Mouse (Mus musculus): Measurements from ENCODE around the gene Pcyox1. TPM values are rescaled to one million over a fixed set of nuclear protein-coding genes. Genes with fewer than 3 reads are reported as not detected.
A peak's percentile ranks its signal among the peaks of the same experiment; 100 is the strongest.

Pcyox1 gene
- 100 to 1,000 TPM; 178 to 206 TPM for total RNA-seq (2021)
- 54.8 and 96.2 TPM in 2 replicates for polyA plus RNA-seq (2012; rRNA removed)
- long read RNA-seq, full-length matches to known transcripts = 87 of 121 reads
- long read RNA-seq, partial matches to known transcripts = 5 of 121 reads
- long read RNA-seq, other reads (novel, unspliced or antisense) = 29 of 121 reads

DNA sequence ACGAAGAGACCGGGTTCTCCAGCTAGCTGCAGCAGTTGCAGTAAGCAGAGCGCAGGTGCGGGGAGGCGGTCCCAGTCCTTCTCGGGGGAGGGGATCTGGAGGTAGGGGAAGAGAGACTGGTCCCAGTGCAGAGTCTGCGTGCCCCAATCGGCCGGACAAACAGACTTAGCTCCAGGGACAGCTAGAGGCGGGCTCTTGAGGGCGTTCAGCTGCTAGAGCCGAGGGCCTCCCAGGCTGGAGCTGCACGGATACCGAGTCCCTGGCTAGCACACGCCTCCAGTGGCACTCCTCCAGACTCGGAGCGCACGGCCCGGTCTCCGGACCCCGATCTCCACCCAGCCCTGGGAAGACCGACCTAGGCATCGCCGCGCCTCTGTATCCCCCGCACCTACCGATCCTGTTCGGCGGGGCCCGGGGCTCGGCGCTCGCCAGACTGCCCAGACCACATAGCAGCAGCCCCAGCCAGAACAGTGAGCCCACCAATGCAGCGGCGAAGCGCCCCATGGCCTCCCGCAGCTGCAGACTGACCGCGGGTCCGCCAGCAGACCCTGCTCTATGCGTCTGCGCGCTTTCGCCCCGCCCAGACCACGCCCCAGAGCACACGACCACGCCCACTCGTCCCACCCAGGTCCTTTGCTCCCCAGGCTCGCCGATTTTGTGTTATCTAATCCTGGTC lies at the start of gene Pcyox1:
Gene Pcyox1, minus strand, starts transcription at position 574 of the 676 bp plus-strand sequence.
- peak; percentile 95 for DNase-seq

DNA sequence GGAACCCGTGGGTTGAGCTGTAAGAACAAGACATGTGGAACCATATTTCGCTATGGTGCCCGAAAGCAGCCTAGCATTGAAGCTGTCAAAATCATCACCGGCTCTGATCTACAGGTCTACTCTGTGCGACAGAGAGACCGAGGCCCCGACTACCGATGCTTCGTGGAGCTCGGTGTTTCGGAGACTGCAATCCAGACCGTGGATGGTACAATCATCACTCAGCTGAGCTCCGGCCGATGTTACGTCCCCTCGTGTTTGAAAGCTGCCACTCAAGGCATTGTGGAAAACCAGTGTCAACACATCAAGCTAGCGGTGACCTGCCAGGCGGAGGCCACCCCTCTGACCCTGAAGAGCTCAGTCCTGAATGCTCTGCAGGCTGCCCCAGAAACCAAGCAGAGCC lies 48.6 kb upstream of the Pcyox1 start:
- no peak for DNase-seq

DNA sequence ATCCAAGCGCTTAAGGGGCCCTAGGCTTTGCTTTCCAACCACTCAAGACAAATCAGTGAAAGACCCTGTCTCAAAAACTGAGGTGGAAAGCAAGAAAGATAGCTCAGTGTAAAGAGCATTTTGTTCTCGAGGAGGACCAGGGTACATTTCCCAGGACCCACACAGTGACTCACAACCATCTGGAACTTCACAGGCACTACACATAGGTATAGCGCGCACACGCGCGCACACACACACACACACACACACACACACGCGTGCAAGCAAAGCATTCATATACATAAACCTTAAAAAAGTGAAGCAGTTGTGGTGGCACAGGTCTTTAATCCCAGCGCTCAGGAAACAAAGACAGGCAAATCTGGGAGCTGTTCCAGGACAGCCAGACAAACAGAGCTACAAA lies 44.6 kb upstream of the Pcyox1 start:
- no peak for DNase-seq

DNA sequence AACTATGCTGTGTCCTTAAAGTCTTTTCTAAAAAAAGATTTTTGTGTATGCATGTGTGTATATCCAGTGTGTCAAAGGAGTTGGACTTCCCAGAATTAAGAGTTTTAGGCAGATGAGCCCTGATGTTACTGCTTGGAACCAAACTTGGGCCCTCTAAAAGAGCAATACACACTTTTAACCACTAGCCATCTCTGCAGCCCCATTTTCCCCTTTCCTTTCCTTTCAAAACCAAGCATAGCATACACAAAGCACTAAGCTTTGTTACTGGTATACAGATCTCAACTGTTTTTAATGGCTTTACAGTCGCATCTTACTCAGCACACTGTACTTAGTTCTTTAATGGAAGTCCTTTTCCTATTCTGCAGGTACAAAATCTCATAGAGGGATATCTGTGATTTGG lies 42.6 kb upstream of the Pcyox1 start:
- no peak for DNase-seq

DNA sequence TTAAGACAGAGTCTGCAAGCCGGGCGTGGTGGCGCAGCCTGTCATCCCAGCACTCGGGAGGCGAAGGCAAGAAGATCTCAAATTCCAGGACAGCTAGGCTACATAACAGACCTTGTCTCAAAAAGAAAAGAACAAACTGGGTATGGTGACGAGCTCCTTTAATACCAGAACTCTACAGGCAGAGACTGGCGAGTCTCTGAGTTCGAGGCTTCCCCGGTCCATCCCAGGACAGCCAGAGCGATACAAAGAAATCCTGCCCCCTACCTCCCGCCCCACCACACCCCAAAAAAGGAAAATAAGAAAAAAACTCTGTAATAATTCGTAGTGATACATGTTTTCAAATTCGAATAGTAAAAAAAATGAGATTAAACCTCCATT lies 42.2 kb upstream of the Pcyox1 start:
- no peak for DNase-seq

DNA sequence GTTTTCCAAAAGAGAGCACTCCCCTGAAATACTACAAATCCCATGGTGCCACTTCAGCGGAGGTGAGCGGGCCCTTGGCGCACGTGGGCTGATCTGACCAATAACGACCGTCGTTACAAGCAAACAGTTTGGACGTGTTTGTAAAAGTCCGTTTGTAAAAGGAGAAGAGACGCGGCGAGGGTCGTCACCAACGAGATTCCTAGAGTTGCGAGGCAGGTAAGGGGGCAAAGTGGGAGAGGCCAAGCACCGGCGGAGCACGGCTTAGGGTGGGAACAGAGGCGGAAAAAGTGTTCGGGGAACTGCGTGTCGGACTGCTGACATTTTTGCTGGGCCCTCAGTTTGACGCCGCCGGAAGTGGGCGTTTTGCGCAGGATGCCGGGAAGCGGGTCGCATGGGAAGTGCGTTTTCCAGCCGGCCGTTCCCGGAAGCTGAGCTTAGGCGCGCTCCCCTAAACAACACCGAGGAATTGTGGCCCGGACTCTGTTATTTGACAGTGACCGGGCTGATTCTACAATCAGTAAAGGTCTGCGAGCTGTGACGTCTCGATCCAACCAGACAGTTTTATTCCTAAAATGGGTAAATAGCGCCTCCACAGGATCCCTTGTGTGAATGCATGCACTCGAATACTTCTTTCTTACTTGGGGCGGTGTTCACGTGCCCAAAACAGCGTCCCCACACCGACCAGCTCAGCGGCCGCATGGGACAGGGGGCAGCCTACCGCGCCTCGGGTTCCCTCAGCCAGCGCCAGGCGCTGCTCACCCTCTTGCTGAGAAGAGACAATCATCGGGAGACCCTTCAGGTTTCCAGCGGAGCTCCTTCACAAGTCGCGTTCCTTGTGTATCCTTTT lies 41.5 kb upstream of the Pcyox1 start, which contains the start of gene C87436:
Gene C87436, plus strand, starts transcription at position 103 of the 847 bp plus-strand sequence.
- peak; percentile 97 for DNase-seq

DNA sequence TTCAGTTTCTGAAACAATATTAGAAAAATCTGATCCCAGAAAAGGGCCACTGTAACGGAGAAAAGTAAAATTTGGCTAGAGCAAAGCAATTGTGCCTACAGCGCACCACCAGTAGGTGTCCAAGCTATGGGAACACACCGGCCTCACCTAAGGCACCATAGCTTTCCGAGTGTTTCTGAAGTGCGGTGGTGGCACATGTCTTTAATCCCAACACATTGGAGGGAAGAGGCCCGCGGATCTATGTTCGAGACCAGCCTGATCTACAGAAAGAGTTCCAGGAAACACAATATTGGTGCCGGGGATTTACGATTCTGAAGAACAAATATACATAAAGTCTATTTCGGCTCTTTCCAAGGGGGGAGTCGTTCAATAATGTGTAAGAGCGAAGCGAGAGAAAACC lies 40.8 kb upstream of the Pcyox1 start:
- peak; percentile 65 for DNase-seq

DNA sequence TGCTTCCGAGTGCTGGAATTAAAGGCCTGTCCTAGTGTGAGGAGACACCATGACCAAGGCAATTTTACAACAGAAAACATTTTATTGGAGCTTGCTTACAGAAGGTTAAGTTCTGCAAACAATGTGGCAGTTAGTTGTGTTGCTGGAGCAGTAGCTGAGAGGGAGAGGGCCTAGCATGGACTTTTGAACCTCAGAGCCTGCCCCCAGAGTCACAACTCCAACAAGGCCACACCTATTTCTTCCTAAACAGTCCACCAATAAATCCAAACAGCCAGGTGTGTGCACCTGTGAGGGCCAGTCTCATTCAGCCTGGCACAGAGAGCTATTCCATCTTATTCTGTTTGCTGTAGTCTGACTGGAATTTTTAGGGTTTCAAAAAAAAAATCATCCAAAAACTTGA lies 36.7 kb upstream of the Pcyox1 start:
- DNase-seq = no peak

DNA sequence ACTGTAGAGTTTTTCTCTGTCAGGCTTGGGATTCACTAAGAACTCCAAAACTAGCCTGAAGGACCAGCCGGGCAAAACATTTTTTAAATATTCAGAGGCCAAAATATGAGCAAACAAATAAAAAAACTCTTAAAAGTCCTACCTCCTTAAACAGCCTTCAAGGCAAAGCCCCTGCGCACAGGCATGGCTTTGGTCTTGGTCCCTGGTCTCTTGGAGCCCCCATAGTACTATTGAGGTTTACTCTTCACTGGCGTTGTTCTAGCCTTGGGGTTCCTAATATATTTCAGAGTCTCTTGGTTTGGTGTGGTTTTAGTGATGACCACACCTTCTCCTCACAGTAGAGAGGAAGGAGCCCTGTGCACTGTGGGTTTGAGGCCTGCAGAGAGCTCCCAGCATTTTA lies 34.6 kb upstream of the Pcyox1 start:
- DNase-seq = no peak

DNA sequence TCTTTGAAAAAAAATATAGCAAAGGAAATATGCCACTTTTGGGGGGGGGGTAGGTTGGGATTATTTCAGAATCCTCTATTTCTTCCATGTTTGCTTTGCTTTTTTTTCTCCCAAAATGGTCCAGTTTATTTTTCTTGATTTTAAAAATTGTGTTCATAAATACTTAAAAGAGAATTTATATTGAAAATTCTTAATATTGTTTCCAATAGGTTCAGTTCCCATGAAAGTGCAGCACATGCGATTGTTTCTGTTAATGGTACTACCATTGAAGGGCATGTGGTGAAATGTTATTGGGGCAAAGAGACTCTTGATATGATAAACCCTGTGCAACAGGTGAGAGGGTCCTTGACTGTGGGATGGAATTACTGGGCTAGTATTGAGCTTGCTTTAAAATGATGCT lies 29.4 kb upstream of the Pcyox1 start, which contains the start of gene Gm44790:
Gene Gm44790, plus strand, starts transcription at position 301 of the 400 bp plus-strand sequence.
- no peak for DNase-seq

DNA sequence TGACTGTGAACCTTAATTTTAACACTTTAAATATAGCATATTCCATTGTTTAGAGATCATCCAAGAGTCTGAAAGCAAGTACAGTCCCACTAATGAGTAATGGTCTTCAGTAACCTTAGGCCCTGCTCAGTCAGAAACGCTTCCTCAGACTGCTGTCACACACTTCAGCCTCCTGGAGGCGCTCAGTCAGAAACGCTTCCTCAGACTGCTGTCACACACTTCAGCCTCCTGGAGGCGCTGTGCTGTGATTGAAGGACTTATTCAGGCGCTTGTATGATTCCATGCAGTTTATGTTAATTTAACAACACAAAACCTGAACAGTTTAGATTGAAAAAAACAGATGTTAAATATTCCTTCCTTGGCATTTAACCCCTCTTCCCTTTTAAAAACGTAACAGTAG lies 23.5 kb upstream of the Pcyox1 start:
- DNase-seq = no peak

DNA sequence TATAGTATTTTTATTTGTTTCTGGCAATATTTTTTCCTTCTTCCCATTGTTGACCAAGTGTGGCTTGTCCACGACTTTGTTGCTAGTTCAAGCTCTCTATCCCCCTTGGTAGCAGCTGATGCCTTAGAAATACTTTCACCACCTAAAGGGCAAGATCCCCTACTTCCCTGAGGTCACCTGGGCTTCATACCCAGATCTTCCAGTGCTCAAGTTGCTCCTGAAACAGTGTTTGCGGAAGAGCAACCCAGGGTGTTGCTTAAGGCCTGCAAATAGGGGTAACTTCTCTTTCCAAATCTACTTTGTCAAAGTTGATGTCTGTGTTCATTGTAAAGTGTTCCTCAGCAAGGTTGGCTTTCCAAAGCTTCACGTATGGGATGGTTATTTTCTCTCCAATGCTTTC lies 22.3 kb upstream of the Pcyox1 start:
- DNase-seq = no peak

DNA sequence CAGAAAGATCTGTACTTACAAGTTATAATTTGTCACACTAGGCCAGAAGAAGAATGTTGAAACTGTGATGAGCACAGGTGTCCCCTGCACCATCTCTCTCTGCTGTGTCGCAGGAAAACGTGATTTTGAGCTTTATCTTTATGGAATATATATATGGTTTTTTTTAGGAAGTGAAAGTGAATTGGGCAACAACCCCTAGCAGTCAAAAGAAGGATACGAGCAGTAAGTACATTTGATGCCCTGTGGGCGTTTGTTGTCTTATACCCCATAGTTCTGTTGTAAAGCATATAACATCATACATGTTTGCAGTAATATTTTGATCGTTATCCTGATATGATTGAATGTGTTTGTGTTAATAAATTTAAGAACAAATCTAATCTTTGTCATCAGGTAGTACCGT lies 21.8 kb upstream of the Pcyox1 start:
- no peak for DNase-seq

DNA sequence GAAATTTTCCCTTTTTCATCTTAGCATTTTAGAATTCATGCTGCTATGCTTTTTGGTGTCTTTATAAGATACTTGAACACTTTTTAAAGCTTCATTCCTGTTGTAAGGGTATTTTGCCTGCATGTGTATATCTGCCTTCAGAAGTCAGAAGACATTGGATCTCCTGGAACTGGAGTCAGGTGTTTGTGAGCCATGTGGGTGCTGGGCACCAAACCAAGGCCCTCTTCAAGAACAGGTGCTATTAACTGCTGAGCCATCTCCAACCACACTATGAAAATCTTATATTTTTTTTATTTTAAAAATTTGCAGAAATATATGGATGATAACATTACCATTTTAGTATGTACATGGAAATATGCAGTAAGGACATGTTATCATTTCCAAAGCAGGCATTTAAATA lies 9.4 kb upstream of the Pcyox1 start:
- DNase-seq = no peak

DNA sequence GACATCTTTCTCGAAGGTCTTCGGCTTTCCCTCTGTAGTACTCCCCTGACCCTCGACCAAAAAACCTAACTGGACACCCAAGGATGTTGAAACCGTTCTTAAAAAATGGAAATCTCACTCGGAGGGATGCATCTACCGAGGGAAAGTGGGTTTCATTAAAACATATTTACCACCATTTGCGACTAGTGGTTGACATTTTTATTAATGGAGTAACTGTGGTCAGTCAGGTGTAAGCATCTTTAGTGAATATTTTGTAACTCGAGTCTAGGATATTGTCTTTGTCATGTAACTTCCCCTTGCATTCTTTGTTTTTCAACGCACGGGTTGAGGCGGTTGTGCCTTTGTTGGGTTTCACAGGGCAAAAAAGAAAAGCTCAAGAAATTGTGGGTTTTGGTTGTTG lies 8.0 kb upstream of the Pcyox1 start:
- no peak for DNase-seq

DNA sequence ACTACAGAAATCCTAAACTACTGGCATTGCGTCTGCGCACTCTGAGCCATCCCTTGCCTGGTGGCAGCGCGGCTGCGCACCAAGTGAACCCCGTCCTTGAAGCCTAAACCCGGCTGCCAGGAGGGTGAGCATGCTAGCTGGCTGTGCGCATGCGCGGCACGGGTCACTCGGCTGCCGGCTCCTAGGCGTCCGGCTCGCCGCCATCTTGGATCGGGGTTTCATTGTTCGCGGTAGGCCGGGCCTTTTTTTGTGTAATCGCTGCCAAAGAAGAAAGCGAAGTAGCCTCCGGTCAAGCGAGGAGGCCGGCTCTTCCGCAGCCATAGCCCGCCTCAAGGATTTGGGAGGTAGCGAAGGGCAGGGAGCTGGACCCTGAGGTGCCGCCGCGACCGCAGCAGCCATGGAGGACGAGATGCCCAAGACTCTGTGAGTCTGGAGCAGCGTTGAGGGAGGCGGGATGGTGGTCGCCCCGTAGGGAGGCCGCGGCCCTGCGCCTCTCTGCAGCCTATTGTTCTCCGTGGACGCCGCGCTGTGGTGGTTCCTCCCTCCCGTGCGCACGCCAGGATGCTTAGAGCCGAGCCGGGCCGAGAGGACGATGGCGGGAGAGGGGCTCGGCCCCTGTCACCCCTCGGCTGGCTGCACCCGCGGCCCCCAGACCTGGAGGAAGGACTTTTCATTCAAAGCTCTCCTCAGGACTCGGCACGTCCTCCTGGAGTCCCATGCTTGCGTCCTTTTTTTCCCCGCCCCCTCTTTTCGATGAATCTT lies 7.3 kb upstream of the Pcyox1 start, which contains the start of gene Tia1:
Gene Tia1, plus strand, starts transcription at position 120 of the 762 bp plus-strand sequence.
- peak; percentile 98 for DNase-seq

DNA sequence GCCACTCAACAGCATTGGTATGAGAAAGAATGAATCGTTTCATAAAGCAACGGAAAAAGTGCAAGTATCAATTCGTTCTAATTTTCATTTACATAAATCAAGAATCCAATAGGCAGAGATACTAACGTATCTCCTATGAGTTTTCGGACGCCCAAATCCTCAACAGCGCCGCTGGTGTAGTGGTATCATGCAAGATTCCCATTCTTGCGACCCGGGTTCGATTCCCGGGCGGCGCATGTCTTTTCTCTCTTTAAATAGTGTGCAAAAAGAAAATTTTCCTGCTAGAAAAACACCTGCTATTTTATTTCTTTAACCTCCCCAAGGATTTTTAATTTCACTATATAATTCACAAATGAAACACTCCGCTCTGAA lies 6.8 kb upstream of the Pcyox1 start:
- DNase-seq = peak; percentile 86

DNA sequence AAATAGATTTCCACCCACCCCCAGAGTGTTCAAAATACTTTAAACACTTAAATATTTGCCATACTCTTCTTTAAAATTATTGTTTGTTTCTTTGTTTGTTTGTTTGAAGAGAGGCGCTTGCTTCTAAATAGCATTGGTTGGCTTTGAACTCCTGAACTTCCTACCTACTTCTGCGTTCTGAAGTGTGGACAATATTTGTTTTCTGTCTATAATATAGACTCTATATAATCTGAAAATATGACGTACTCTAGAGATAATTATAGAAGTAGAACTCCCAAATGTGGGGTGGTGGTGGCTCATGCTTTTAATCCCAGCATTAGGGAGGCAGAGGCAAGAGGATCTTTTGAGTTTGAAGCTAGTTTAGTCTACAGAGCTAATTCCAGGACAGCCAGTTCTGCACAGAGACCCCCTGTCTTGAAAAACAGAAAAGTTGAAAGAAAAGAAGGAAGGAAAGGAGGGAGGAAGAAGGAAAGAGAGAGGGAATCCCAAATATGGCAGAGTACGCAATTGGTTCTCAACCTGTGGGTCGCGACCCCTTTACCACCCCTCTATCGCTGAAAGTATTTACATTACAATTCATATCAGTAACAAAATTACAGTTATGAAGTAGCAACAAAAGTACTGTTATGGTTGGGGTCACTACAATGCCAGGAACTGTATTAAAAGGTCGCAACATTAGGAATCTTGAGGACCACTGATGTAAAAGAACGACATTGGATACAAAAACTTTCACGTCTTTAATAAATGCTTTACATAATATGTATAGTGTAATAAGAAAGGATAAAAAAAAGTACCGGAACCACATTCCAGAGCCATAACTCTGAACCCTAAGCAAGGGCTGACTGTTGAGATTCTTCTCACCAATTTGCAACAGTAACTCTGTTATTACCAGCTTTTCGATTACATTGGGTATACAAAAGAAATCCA lies 6.0 kb upstream of the Pcyox1 start:
- DNase-seq = no peak

DNA sequence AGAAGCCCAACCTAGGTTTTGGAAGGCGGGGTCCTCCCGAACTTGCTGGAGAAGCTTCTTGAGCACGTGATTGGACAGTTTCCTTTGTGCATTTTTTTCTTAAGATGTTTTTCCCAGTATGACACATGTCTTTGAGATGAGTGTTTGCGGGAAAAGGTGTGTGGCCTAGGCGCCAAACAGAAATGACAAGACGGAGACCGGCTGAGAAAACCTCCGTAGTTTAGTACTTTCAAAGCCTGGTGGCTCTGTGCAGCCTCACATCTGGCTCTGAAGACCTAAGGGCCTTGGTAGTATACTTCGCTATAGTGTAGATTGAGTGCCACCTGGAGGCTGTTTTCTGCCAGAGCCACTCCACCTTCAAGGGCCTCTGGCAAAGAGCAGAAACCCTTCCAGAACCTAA lies 4.0 kb upstream of the Pcyox1 start:
- peak; percentile 87 for DNase-seq

DNA sequence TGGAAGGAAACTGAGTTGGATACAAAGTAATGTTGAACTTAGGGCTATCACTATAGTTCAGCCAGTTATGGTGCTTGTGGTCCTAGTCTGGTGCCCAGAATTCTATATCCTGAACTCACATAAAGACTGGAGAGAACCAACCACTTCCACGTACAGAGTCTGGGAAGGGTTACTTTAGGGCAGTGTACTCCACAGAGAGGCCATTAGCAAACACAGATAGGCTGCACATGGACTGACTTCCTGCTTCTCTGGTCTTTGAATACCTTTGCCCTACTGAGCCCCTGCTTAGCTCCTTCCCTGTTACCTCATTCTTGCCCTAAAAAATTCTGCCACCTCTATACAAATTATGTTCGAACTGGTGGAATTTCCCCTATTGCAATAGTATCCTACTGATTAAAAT lies 3.0 kb upstream of the Pcyox1 start:
- no peak for DNase-seq

DNA sequence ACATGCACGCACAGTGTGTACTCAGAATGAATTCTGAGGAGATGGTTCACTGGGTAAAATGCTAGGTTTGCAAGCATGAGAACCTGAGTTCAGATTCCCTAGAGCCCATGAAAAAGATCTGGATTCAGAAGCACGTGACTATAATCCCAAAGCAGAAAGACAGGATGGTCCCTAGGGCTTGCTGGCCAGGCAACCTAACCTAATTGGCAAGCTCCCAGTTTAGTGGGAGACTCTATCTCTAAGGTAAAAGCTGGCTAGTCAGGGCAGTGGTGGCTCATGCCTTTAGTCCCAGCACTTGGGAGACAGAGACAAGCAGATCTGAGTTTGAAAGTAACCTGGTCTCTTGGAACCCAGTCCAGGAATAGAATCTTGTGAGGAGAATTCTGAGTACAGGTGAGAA lies 2.0 kb upstream of the Pcyox1 start:
- no peak for DNase-seq
